Mouse (Mus musculus) lung, adult 18-20 months (tissue): Measurements from ENCODE around the gene Mrpl14.

Source experiments
- DNase-seq, 2 experiments: peaks; one replicate each; pipeline ENCODE4 v3.0.0; 2022; ENCODE audit warnings: mixed read lengths in 2 of 2

Gene Mrpl14

GRCm38 (mm10) chr17:45686093-45686619 lies at the start of gene Mrpl14:
Mrpl14 (plus strand) TSS chr17:45686322.
- DNase-seq, result peak; percentile 86 to 91

GRCm38 (mm10) chr17:45638596-45639295 lies 47.4 kb upstream of the Mrpl14 start:
- no peak for DNase-seq

- no peak for DNase-seq
These were observed 44.1 kb upstream of the Mrpl14 start for GRCm38 (mm10) chr17:45641981-45642380.

- DNase-seq, result peak; percentile 43 to 53
These were observed 43.4 kb upstream of the Mrpl14 start for GRCm38 (mm10) chr17:45642701-45643100.

GRCm38 (mm10) chr17:45644185-45644584 lies 41.9 kb upstream of the Mrpl14 start:
- DNase-seq, result no peak

GRCm38 (mm10) chr17:45653233-45653632 lies 32.9 kb upstream of the Mrpl14 start:
- no peak for DNase-seq

- DNase-seq, result no peak
These were observed 30.3 kb upstream of the Mrpl14 start for GRCm38 (mm10) chr17:45655820-45656219.

- no peak for DNase-seq
These were observed 26.9 kb upstream of the Mrpl14 start, which contains the start of gene Capn11 for GRCm38 (mm10) chr17:45659225-45659624. Capn11 (minus strand) TSS chr17:45659325.

- DNase-seq, result peak; percentile 60 to 68
These were observed 22.8 kb upstream of the Mrpl14 start for GRCm38 (mm10) chr17:45663106-45663919.

GRCm38 (mm10) chr17:45664608-45665007 lies 21.5 kb upstream of the Mrpl14 start:
- DNase-seq, result peak; percentile 35 to 43

GRCm38 (mm10) chr17:45666091-45666490 lies 20.0 kb upstream of the Mrpl14 start:
- no peak for DNase-seq

- no peak for DNase-seq
These were observed 18.6 kb upstream of the Mrpl14 start for GRCm38 (mm10) chr17:45667481-45667880.

- DNase-seq, result no peak
These were observed 18.1 kb upstream of the Mrpl14 start for GRCm38 (mm10) chr17:45667986-45668385.

GRCm38 (mm10) chr17:45671821-45672220 lies 14.3 kb upstream of the Mrpl14 start:
- no peak for DNase-seq

GRCm38 (mm10) chr17:45672598-45672997 lies 13.5 kb upstream of the Mrpl14 start:
- no peak for DNase-seq

GRCm38 (mm10) chr17:45678106-45678505 lies 8.0 kb upstream of the Mrpl14 start:
- peak; percentile 46 to 52 for DNase-seq

GRCm38 (mm10) chr17:45680391-45680980 lies 5.6 kb upstream of the Mrpl14 start:
- peak; percentile 43 to 71 for DNase-seq

GRCm38 (mm10) chr17:45681588-45681987 lies 4.5 kb upstream of the Mrpl14 start:
- DNase-seq, result no peak

GRCm38 (mm10) chr17:45682843-45683242 lies 3.3 kb upstream of the Mrpl14 start:
- DNase-seq, result peak; percentile 32 to 52

- DNase-seq, result no peak
These were observed 1.4 kb upstream of the Mrpl14 start for GRCm38 (mm10) chr17:45684667-45685131.

GRCm38 (mm10) chr17:45685171-45686092 lies 690 bp upstream of the Mrpl14 start:
- peak; percentile 40 to 42 for DNase-seq

GRCm38 (mm10) chr17:45686716-45687115 lies 594 bp downstream of the Mrpl14 start, which contains the start of gene Tmem63b:
Tmem63b (minus strand) TSS chr17:45686905.
- DNase-seq, result no peak
